Mouse (Mus musculus): ENCODE data around the gene Vgll1.

Gene Vgll1

GRCm38 (mm10) chrX:57087806-57088205 lies at the start of gene Vgll1:
Gene Vgll1 (plus strand): TSS chrX:57088106.
- no peak for DNase-seq

GRCm38 (mm10) chrX:57042774-57043173 lies 45.1 kb upstream of the Vgll1 start, which contains the start of gene Brs3:
Gene Brs3 (plus strand): TSS chrX:57043074.
- DNase-seq = no peak

GRCm38 (mm10) chrX:57043869-57044268 lies 44.0 kb upstream of the Vgll1 start:
- DNase-seq = no peak

DNA sequence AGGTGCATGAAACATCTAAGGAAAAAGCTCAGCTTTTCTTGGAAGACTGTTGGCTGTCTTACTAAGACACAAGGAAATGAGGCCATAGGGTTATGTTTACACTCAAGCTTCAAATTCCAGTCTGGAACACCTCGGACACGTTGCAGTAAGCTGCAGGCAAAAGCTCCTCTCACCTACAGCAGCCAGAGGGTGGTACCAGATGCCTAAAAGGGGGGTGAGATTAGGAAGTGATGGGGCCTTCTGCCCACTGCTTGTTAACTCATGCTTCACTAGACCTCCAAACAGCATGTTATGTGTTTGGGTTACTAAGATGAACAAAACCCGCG lies 35.1 kb upstream of the Vgll1 start:
- no peak for DNase-seq

DNA sequence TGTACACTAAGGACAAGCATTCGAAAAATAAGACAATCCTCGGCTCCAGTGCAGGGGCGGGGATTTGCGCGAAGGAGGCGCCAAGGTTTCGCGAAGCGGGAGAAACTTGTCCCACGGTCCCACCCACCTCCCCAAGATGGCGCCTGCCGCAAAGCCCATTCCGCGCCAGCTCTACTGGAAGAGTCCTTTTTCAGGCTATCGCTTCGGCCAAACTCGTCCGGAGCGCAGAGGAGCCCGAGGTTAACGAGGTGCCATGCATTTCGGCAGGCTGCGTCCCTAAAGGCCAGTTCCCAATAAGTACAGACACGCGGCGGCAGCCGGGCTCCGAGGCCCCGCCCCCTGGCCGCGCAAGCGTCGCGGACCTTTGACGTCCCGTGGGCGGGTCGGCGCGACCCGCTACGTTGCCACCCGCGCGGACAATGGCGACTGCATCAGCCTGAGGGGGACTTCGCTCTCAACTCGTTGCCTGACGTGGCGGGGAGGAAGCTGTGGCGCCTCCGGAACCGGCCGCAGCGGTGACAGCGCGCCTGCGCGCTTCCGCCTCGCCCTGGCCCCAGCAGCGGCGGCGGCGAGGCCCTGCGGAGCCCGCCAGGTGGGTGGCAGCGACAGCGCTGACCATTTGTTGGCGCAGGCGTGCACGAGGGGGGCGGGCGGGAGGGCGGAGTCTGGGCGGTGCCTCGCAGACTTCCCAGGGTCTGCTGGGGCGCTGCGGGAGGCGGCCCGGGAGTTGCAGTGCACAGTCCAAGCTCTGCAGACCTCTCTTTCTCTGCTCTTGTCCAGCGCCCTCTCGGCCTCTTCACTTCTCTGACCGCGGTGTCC lies 34.5 kb upstream of the Vgll1 start, which contains the start of gene Htatsf1:
Htatsf1 (plus strand) TSS at position 410 of the 819 bp plus-strand sequence.
- peak; percentile 74 for DNase-seq

- DNase-seq = no peak
These were observed 33.9 kb upstream of the Vgll1 start for GRCm38 (mm10) chrX:57053993-57054385.

GRCm38 (mm10) chrX:57081496-57081895 lies 6.4 kb upstream of the Vgll1 start:
- DNase-seq = peak; percentile 7

- no peak for DNase-seq
These were observed 15.5 kb downstream of the Vgll1 start for GRCm38 (mm10) chrX:57103415-57103814.

DNA sequence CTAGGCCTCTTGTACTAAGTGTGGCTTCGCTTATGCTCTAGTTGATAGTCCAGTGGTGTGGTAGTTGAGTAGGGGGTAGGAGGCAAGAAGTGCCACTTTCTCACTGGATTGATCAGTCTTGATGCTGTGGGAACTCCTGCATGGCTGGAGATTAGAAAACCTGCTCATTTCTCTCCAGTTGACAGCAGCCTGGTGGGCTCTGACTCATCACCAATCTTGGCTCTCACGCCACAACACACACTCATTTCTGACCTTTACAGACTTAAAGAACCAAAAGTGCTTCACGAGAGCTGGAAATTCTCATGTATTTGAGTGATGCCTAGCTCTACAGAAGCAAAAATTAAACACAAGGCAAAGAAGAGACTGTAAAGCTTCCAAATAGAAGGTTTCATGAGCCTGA lies 19.1 kb downstream of the Vgll1 start:
- no peak for DNase-seq

GRCm38 (mm10) chrX:57118143-57118542 lies 30.2 kb downstream of the Vgll1 start:
- DNase-seq = no peak

- DNase-seq = no peak
These were observed 32.9 kb downstream of the Vgll1 start for GRCm38 (mm10) chrX:57120768-57121167.

GRCm38 (mm10) chrX:57130633-57131032 lies 42.7 kb downstream of the Vgll1 start:
- no peak for DNase-seq

DNA sequence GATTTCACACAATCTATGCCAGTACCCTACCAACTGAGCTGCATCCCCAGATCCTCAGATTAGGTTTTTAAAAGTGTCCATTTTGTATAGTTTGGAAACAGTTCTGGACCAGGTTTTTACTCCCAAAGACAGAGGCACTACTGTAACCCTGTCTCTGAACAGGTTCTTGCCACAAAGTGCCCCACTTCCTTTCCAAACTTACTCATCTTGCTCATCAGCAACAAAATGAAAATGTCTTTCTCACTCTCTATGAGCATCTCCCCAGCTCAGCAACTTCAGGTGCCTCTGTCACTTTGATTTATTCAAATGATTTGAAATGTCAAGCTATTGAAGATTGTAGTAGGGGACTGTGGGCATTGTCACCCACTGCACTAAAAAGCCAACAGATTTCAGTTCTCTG lies 49.7 kb downstream of the Vgll1 start:
- no peak for DNase-seq

DNA sequence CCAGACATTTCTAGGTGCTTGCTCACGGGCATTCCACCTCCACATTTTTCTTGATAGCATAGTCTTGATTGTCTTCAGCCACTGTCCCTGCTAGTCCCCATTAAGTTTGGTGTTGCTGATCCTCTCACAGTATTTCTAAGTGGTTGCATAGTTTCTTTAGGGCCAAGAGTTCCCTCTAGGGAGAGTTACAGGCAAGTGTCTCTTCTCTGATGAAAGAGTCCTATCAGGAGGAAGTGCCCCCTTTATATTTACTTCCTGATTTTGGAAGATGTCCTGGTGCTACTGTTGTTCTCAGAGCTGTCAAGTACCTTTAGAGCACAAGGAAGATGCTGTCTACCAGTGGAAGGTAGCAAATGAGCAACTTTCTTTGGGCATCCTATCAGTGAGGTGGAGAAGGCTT lies 65.6 kb downstream of the Vgll1 start:
- DNase-seq = no peak
